Mouse (Mus musculus): ENCODE data around the gene Llgl1. TPM values are rescaled to one million over a fixed set of nuclear protein-coding genes. Genes with fewer than 3 reads are reported as not detected.

Gene Llgl1
- polyA plus RNA-seq, 1 experiment from 2014 or later, result 43.8 TPM

DNA sequence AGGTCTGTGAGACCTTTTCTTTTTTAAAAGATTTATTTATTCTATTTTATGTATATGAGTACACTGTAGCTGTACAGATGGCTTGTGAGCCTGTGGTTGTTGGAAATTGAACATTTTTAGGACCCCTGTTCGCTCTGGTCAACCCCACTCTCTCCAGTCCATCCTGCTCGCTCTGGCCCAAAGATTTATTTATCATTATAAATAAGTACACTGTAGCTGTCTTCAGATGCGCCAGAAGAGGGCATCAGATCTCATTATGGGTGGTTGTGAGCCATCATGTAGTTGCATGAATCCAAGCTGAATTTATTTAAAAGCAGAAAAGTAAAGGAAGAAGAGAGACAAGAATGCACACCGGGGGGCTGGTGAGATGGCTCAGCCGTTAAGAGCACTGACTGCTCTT lies 35.7 kb downstream of the Llgl1 start:
- Histone ChIP-seq H3K27ac (no peak overlapping the region), H3K4me3 (replicated peaks; ENCODE audit: low read length) (no peak overlapping the region), H3K36me3 (replicated peaks; ENCODE audit: control insufficient read depth, insufficient read depth) (peaks cover 53% of the 10 kb centered on the region), H3K4me1 (replicated peaks; ENCODE audit: control insufficient read depth, insufficient read depth, low read length) (no peaks in the 10 kb centered on the region), H3K27me3 (ENCODE audit: control insufficient read depth, insufficient read depth, low read length) (no peaks in the 10 kb centered on the region), H3K9ac (no peak overlapping the region), H3K4me2 (replicated peaks) (no peak overlapping the region), H3K9me3 (ENCODE audit: control insufficient read depth, low read length) (no peaks in the 10 kb centered on the region)
- ATAC-seq (ENCODE audit: low FRiP score) (no peak), DNase-seq (ENCODE audit: low spot score) (no peak)
- WGBS, result 79% methylated on average over 5 of the region's 5 CpGs

- Histone ChIP-seq H3K27ac (no peak overlapping the region), H3K4me2 (replicated peaks) (no peak overlapping the region), H3K4me1 (replicated peaks; ENCODE audit: control insufficient read depth, insufficient read depth, low read length) (no peaks in the 10 kb centered on the region), H3K27me3 (ENCODE audit: control insufficient read depth, insufficient read depth, low read length) (no peaks in the 10 kb centered on the region), H3K4me3 (replicated peaks; ENCODE audit: low read length) (no peak overlapping the region), H3K36me3 (replicated peaks; ENCODE audit: control insufficient read depth, insufficient read depth) (peaks cover 58% of the 10 kb centered on the region), H3K9ac (no peak overlapping the region), H3K9me3 (ENCODE audit: control insufficient read depth, low read length) (no peaks in the 10 kb centered on the region)
- 90% methylated on average over 3 of the region's 3 CpGs for WGBS
- no peak for ATAC-seq (ENCODE audit: low FRiP score)
- no peak for DNase-seq (ENCODE audit: low spot score)
Measured at GRCm38 (mm10) chr11:60736491-60736890, 37.0 kb downstream of the Llgl1 start.

GRCm38 (mm10) chr11:60737450-60737849 lies 37.9 kb downstream of the Llgl1 start:
- Histone ChIP-seq H3K36me3 (replicated peaks; ENCODE audit: control insufficient read depth, insufficient read depth) (peaks cover 57% of the 10 kb centered on the region), H3K4me1 (replicated peaks; ENCODE audit: control insufficient read depth, insufficient read depth, low read length) (no peaks in the 10 kb centered on the region), H3K9ac (no peak overlapping the region), H3K4me2 (replicated peaks) (no peak overlapping the region), H3K9me3 (ENCODE audit: control insufficient read depth, low read length) (no peaks in the 10 kb centered on the region), H3K27ac (no peak overlapping the region), H3K4me3 (replicated peaks; ENCODE audit: low read length) (no peak overlapping the region), H3K27me3 (ENCODE audit: control insufficient read depth, insufficient read depth, low read length) (no peaks in the 10 kb centered on the region)
- DNase-seq (ENCODE audit: low spot score) (no peak), ATAC-seq (ENCODE audit: low FRiP score) (no peak)

GRCm38 (mm10) chr11:60740321-60740720 lies 40.8 kb downstream of the Llgl1 start:
- Histone ChIP-seq H3K36me3 (replicated peaks; ENCODE audit: control insufficient read depth, insufficient read depth) (peaks cover 68% of the 10 kb centered on the region), H3K9ac (no peak overlapping the region), H3K4me3 (replicated peaks; ENCODE audit: low read length) (no peak overlapping the region), H3K27me3 (ENCODE audit: control insufficient read depth, insufficient read depth, low read length) (no peaks in the 10 kb centered on the region), H3K9me3 (ENCODE audit: control insufficient read depth, low read length) (no peaks in the 10 kb centered on the region), H3K27ac (no peak overlapping the region), H3K4me1 (replicated peaks; ENCODE audit: control insufficient read depth, insufficient read depth, low read length) (no peaks in the 10 kb centered on the region), H3K4me2 (replicated peaks) (no peak overlapping the region)
- WGBS, result 92% methylated on average over 3 of the region's 3 CpGs
- DNase-seq (ENCODE audit: low spot score), result no peak
- no peak for ATAC-seq (ENCODE audit: low FRiP score)

DNA sequence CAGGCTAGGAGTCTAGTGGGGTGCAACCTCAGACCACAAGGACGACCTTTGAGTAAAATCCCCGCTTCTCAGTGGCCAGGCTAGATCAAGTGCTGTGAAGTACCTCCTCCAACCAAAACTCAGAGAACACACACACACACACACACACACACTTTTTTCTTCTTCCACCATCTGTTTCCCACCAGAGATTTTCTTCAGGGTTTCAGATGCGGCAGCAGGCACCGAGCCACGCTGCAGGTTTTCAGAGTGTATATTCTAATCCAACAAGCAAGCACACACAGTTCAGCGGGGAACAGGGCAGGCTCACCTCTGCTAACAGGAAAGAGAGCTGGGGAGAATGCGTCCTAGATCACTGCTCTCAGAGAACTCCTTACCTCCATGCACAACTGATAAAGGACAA lies 56.0 kb downstream of the Llgl1 start:
- ATAC-seq (ENCODE audit: low FRiP score) (no peak), DNase-seq (ENCODE audit: low spot score) (no peak)
- Histone ChIP-seq H3K27me3 (ENCODE audit: control insufficient read depth, insufficient read depth, low read length) (no peaks in the 10 kb centered on the region), H3K36me3 (replicated peaks; ENCODE audit: control insufficient read depth, insufficient read depth) (peaks cover 75% of the 10 kb centered on the region), H3K9ac (no peak overlapping the region), H3K4me1 (replicated peaks; ENCODE audit: control insufficient read depth, insufficient read depth, low read length) (no peaks in the 10 kb centered on the region), H3K27ac (no peak overlapping the region), H3K9me3 (ENCODE audit: control insufficient read depth, low read length) (no peaks in the 10 kb centered on the region), H3K4me3 (replicated peaks; ENCODE audit: low read length) (no peak overlapping the region), H3K4me2 (replicated peaks) (no peak overlapping the region)
- WGBS, result 98% methylated on average over 7 of the region's 7 CpGs

- Histone ChIP-seq H3K4me2 (replicated peaks) (no peak overlapping the region), H3K9ac (no peak overlapping the region), H3K27ac (no peak overlapping the region), H3K9me3 (ENCODE audit: control insufficient read depth, low read length) (no peaks in the 10 kb centered on the region), H3K27me3 (ENCODE audit: control insufficient read depth, insufficient read depth, low read length) (no peaks in the 10 kb centered on the region), H3K36me3 (replicated peaks; ENCODE audit: control insufficient read depth, insufficient read depth) (peaks cover 36% of the 10 kb centered on the region), H3K4me1 (replicated peaks; ENCODE audit: control insufficient read depth, insufficient read depth, low read length) (no peaks in the 10 kb centered on the region), H3K4me3 (replicated peaks; ENCODE audit: low read length) (no peak overlapping the region)
- no peak for DNase-seq (ENCODE audit: low spot score)
- WGBS, result 94% methylated on average over 3 of the region's 3 CpGs
- ATAC-seq (ENCODE audit: low FRiP score), result no peak
Measured at GRCm38 (mm10) chr11:60761681-60762080, 62.2 kb downstream of the Llgl1 start.

Small RNA genes within 50 kb of the gene (microRNA-seq; reads per million reads assigned to microRNA genes)
- 1.3 reads per million for gene Mir5100

Other genes starting within 250 kb of the Llgl1 start
- 86.5 and 95.8 TPM in 2 replicates for gene Drg2, start 245.1 kb upstream of the Llgl1 start, polyA plus RNA-seq (2014; fragmentation: Nextera tagmentation; extraction: Ambion mirVana)
- gene Myo15, start 230.4 kb upstream of the Llgl1 start, polyA plus RNA-seq (2014; fragmentation: Nextera tagmentation; extraction: Ambion mirVana), result 0.31 and 0.35 TPM in 2 replicates
- gene Alkbh5, start 163.3 kb upstream of the Llgl1 start, polyA plus RNA-seq (2014; fragmentation: Nextera tagmentation; extraction: Ambion mirVana), result 19.2 and 20.4 TPM in 2 replicates
- 62.7 and 64.3 TPM in 2 replicates for gene Flii, start 27.5 kb downstream of the Llgl1 start, polyA plus RNA-seq (2014; fragmentation: Nextera tagmentation; extraction: Ambion mirVana)
- 25.6 and 28.0 TPM in 2 replicates for gene Mief2, start 28.7 kb downstream of the Llgl1 start, polyA plus RNA-seq (2014; fragmentation: Nextera tagmentation; extraction: Ambion mirVana)
- 7.2 and 8.0 TPM in 2 replicates for gene Top3a, start 77.6 kb downstream of the Llgl1 start, polyA plus RNA-seq (2014; fragmentation: Nextera tagmentation; extraction: Ambion mirVana)
- gene Smcr8, start 77.8 kb downstream of the Llgl1 start, polyA plus RNA-seq (2014; fragmentation: Nextera tagmentation; extraction: Ambion mirVana), result 8.3 and 8.9 TPM in 2 replicates
- gene Shmt1, start 112.0 kb downstream of the Llgl1 start, polyA plus RNA-seq (2014; fragmentation: Nextera tagmentation; extraction: Ambion mirVana), result 6.4 and 8.7 TPM in 2 replicates
- gene Dhrs7b, start 130.9 kb downstream of the Llgl1 start, polyA plus RNA-seq (2014; fragmentation: Nextera tagmentation; extraction: Ambion mirVana), result 34.3 and 34.6 TPM in 2 replicates
- 52.4 and 57.7 TPM in 2 replicates for gene Tmem11, start 179.5 kb downstream of the Llgl1 start, polyA plus RNA-seq (2014; fragmentation: Nextera tagmentation; extraction: Ambion mirVana)
- gene Natd1, start 215.0 kb downstream of the Llgl1 start, polyA plus RNA-seq (2014; fragmentation: Nextera tagmentation; extraction: Ambion mirVana), result 26.2 and 32.5 TPM in 2 replicates
- gene Map2k3, start 232.3 kb downstream of the Llgl1 start, polyA plus RNA-seq (2014; fragmentation: Nextera tagmentation; extraction: Ambion mirVana), result 23.5 and 24.3 TPM in 2 replicates

All from hindbrain, embryonic 14.5 days (tissue).